Mouse (Mus musculus): ENCODE measurements at regions not wholly inside any gene's neighbourhood (a gene's known extent, or its start where the extent isn't known, plus 50 kb on each side); places are given as distances from the start of the nearest gene placed in this dataset.

- TF ChIP-seq GATA1 (IDR thresholded peaks at IDR 0.05; ENCODE audit: low read length): no peak
These were observed 201.0 kb upstream of the Epha5 start for GRCm38 (mm10) chr5:84618194-84618593.

- TF ChIP-seq GATA1 (IDR thresholded peaks at IDR 0.05; ENCODE audit: low read length): no peak
These were observed 191.5 kb upstream of the Epha5 start for GRCm38 (mm10) chr5:84608683-84609082.

DNA sequence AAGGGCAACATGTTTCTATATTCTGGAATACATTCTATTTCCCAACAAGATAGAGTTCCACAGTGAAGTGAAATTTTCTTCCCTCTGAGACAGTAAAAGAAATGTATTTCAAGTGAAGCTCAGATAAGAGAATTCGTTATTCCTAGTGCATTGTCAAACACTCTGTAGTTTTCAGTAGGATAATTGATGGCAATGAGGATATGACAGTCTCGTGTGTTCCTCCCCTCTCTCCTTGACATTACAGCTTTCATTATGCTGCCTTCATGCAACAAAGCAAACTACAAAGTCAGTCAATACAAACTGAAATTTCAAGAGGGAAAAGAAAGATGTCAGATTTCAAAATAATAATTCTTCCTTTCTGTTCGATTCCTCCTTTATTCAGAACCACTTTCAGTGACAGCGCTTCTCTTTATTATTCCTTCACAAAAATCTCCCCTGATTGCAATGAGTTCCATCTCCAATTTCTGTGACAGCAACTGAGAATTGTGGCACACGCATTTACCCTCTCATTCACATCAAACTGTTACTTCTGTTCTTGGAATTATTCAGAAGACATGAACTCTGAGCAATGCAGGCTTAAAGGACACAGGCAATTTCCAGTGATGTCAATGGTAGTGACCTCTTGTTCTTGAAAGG lies 148.2 kb upstream of the Epha5 start:
- no peak for TF ChIP-seq GATA1 (IDR thresholded peaks at IDR 0.05; ENCODE audit: low read length)

DNA sequence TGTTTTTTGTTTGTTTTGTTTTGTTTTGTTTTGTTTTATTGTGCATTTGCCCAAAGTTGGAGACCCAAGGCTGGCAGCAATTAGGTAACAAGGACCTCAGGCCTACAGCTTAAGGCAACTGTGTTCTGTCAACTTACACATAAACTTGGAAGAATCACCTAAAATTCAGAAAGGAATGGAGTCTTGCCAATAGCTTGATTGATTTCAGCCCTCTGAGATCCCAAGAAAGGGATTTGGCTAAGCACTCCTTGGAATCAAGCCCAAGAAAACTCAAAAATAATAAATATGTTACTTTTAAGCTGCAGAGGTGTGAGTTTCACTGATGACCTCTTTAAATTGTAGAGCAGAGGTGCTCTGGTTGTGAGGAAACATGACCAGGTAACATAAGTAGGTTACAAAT lies 102.7 kb upstream of the Epha5 start:
- no peak for TF ChIP-seq GATA1 (IDR thresholded peaks at IDR 0.05; ENCODE audit: low read length)

GRCm38 (mm10) chr5:84510144-84510543 lies 93.0 kb upstream of the Epha5 start:
- no peak for TF ChIP-seq GATA1 (IDR thresholded peaks at IDR 0.05; ENCODE audit: low read length)

DNA sequence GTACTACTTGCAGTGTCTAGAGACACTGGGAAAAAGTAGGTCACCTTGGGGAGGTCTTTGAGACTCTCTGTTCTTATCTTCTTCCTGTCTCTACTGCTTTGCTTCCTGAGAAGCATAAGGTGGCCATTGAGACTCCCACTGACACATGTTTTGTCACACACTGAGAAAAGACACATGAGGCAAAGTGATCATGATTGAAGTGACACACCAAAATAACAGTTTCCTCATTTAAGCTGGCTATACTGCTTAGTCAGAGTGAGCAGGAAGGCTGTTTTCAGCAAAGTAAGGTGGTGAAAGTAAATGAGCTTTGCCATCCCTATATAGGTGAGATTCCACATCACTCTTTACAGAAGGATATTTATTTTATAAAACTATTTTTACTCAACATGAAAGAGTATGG lies 63.8 kb upstream of the Epha5 start:
- TF ChIP-seq GATA1 (IDR thresholded peaks at IDR 0.05; ENCODE audit: low read length): no peak
